Mouse (Mus musculus) kidney, postnatal 10 days (tissue): ENCODE data around the gene Klf4.

Source experiments
- DNase-seq: peaks from one replicate; pipeline ENCODE4 v3.0.0; 2021; ENCODE audit warnings: mixed read lengths

The Klf4 gene

GRCm38 (mm10) chr4:55532407-55533195, at the start of gene Klf4:
Gene Klf4, minus strand, starts transcription at chr4:55532466.
- peak; percentile 96 for DNase-seq

- DNase-seq, result no peak
These were observed 39.2 kb upstream of the Klf4 start for GRCm38 (mm10) chr4:55571432-55571831.

- no peak for DNase-seq
These were observed 35.7 kb upstream of the Klf4 start for GRCm38 (mm10) chr4:55567986-55568385.

DNA sequence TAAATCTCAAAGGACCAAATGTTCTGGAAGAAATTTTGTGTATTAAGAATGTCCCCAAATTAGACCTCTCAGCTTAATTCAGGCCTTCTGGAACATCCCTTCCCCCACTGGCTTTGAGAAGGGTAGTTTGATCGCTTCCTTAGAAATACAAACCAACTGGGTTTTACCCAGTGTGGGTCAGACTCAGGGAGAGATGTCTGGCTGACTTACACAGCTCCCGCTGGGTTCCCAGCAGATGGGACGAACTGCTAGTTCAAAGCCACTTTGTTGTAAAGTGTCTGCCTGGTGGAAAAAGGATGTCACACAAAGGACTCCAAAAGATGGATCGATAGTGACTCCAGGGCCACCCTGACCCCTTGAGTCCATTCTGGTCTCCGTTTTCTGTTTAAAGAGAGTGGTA, 35.3 kb upstream of the Klf4 start:
- no peak for DNase-seq

GRCm38 (mm10) chr4:55564317-55564716, 32.1 kb upstream of the Klf4 start:
- DNase-seq, result no peak

GRCm38 (mm10) chr4:55563050-55563449, 30.8 kb upstream of the Klf4 start:
- DNase-seq, result peak; percentile 9

- DNase-seq, result no peak
These were observed 29.8 kb upstream of the Klf4 start for GRCm38 (mm10) chr4:55562062-55562461.

GRCm38 (mm10) chr4:55546869-55547268, 14.6 kb upstream of the Klf4 start:
- DNase-seq, result no peak

- no peak for DNase-seq
These were observed 10.5 kb upstream of the Klf4 start for GRCm38 (mm10) chr4:55542753-55543152.

DNA sequence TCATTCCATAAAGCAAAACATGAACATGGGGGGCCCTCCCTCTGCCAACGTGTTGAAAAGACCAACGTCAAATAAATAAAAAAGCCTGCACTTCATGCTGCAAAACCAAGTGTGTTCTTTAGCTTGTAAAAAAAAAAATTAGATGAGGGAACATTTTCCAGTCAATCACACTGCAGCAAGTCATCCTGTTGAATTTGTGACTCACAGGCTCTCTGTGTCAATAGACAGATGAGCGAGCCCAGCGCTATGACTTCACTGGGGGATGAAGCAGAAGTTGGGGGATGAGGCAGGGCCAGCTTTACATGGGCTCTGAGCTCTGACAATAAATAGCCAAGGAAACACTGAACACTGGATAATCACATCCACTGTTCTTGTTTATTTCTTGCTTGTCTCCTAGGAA, 9.4 kb upstream of the Klf4 start:
- no peak for DNase-seq

- DNase-seq, result no peak
These were observed 9.0 kb upstream of the Klf4 start for GRCm38 (mm10) chr4:55541221-55541620.

DNA sequence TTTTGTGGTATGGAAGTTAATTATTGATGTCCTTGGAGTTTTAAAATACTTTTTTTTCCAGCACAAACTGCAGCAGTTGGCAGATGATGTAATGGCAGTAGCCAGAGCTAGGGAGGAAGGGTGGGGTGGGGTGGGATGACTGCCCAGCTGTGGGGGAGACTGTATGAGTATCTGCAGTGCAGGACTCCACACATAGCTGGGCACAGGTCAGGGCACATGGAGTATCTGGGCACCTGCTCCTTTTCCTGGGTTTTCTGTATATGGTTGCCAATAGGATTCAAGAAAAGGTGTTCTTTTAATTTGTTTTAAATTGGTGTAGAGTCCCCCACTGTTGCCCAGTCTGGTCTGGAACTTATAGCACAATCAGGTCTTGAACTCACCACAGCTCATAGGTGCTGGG, 2.7 kb upstream of the Klf4 start:
- DNase-seq, result no peak

- no peak for DNase-seq
These were observed 2.2 kb upstream of the Klf4 start for GRCm38 (mm10) chr4:55534510-55534909.

- DNase-seq, result peak; percentile 48
These were observed 1.6 kb upstream of the Klf4 start for GRCm38 (mm10) chr4:55533803-55534254.

GRCm38 (mm10) chr4:55533196-55533802, 1.0 kb upstream of the Klf4 start:
- DNase-seq, result no peak

DNA sequence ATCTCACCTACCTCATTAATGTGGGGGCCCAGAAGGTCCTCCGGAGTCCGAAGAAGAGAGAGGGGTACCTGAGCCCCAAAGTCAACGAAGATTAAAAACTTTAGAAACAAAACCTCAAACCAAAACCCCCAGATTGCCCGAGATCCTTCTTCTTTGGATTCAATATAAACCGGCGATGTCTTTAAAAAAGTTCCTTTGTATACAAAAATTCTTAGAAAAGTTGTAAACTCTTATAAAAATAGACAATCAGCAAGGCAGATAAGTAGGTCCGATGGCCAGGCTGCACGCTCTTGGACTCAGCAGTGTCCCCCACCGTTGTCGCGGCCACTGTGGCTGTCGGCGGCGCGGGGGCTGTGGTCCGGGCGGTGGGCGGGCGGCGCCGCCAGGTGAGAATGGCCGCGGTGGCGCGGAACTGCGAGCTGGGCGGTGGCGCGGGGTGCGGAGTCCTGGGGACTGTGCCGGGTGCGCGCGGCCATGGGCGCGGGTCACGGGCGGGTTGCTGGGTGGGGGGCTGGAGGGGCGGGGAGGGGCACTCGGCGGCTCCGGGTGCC, 335 bp downstream of the Klf4 start:
- no peak for DNase-seq

GRCm38 (mm10) chr4:55531096-55531855, 990 bp downstream of the Klf4 start:
- peak; percentile 73 for DNase-seq

- DNase-seq, result no peak
These were observed 1.6 kb downstream of the Klf4 start for GRCm38 (mm10) chr4:55530731-55531095.

DNA sequence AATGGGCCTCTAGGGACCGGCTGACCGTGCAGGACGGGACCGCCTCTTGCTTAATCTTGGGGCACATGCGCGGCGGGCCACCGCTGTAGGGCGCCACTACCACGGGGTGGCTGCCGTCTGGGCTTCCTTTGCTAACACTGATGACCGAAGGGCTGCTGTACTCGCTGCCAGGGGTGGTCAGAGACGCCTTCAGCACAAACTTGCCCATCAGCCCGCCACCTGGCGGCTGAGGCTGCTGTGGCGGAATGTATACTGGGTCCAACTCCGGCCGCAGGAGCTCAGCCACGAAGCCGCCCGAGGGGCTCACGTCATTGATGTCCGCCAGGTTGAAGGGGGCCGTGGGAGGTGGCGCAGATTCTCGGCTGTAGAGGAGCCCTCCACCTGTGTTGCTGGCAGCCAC, 2.0 kb downstream of the Klf4 start:
- peak; percentile 89 for DNase-seq

DNA sequence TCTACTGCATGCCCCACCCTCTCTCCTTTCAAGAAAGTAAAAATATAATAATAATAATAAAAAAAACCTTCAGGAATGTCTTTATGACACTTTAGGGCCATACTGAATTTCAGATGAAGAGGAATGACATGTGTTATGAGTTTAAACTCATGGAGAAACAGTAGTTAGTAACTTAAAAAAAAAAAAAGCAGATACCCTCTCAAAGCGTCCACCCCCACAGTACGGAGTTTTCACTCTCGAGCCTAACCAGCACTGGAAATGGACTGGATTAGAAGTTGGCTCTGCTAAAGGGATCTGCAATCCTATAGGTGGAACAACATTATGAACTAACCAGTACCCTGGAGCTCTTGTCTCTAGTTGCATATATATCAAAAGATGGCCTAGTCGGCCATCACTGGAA, 3.9 kb downstream of the Klf4 start:
- no peak for DNase-seq

GRCm38 (mm10) chr4:55527931-55528330, 4.3 kb downstream of the Klf4 start:
- DNase-seq, result no peak

- DNase-seq, result no peak
These were observed 5.8 kb downstream of the Klf4 start for GRCm38 (mm10) chr4:55526247-55527115.
